Mouse (Mus musculus) right cerebral cortex, postnatal 14 days (tissue): ENCODE measurements around the gene Sec16a.

ENCODE experiments used
- DNase-seq: peaks from one replicate; pipeline ENCODE4 v3.0.0; 2022

Sec16a gene

DNA sequence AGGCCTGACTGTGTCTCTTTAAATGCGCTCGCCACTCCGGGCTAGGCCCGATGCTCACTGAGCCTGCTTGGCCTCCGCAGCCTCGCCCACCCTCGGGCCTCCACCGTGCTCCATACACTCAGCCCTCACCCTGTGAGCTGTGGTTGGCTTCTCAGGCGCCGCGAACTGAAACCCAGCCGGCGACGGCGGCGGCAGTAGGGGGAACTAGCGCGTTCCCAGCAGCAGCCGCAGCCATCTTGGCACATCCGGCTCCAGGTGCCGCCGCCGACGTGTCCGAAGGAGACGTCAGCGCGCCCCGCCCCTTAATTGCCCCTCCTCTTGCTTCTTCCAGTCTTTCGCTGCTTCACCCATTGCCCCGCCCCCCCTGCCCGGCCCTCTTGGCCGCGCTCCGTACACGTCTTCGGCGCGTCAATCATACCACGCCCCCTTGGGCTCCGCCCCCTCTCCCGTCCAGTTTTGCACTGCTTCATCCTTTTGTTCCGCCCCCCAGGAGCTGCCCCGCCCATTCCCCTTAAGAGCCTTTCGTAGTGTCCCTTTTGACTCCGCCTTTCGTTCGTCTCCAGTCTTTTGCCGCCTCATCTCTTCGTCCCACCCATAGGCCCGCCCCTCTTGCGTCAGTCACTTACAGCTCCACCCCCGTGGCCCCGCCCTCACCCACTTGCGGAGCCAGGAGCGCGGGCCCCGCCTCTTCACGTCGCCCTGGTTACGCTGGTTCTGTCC, at the start of gene Sec16a:
Gene Sec16a, minus strand, starts transcription at position 271 of the 720 bp plus-strand sequence.
- DNase-seq: peak; percentile 100

DNA sequence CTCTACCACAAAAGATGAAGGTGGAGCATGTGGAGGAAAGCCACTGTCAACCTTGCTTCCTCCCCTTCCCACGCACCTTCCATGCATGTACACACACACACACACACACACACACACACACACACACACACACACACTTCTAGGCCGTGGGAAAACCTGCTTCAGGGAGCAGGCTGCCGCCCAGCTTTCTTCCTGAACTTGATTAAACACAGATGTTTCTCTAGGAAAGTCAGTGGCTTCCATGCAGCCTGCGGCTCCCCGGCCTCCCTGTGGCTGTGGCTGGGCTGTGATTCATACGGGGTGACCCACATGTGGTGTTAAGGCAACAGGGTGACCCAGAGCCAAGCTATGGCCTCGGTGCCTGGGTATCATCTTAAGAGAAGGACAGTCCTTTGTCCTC, 49.4 kb upstream of the Sec16a start:
- no peak for DNase-seq

DNA sequence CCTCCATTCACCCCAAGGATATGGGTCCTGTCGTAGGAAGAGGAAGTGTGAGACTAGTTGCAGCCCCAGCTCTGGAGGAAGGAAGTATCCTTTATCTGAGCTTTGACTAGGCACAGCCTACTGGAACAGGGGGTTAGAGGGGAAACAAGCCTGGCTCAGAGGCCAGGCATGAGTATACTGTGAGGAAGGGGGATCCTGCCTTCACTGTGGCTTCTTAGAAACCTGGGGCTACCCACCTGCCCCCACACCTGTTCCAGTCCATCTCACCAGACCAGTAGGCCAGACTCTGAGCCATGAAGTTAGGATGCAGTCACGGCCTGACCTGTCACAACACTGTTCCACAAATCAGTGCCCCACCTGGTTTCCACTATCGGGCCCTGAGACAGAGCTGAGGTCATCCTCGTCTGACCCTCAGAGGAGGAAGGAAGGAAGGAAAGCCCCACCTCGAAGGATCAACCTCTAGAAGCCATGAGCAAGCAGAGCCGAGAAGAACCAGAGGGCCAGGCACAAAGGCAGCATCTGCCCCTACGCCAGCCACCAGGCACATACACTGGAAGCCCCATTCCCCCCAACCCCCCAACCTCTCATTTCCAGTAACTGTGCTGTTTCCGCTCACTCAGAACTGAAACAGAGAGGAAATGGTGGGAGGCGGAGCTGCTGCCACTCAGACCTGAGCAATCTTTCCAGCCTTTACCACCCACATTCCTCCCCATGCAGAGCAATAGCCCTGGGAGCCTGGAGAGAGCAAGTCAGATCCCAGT, 48.2 kb upstream of the Sec16a start:
- DNase-seq: no peak

DNA sequence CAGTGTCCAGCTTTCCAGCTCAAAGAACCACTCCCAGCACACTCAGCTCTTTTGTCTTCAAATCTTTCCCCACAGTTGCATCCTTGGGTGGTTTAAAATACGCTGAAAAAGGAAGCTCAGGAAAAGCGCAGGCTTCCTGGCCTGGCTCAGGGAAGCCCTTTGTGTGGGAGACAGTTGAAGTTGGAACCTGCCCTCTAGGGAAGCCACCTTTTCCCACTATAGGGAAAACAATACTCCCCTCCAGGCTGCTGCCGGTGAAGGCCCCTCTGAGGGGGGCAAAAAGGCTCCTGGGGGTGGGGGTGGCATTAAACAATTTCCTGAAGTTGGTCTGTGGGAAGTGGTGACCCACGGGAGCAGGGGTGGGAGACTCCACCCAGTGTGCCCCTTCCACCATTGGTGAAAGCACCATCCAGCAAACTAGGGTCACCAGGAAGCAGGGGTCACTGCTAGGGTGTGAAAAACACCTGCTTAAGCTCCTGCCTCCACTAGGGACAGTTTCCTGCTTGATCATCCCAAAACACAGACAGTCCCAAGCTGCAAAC, 45.8 kb upstream of the Sec16a start:
- DNase-seq: no peak

DNA sequence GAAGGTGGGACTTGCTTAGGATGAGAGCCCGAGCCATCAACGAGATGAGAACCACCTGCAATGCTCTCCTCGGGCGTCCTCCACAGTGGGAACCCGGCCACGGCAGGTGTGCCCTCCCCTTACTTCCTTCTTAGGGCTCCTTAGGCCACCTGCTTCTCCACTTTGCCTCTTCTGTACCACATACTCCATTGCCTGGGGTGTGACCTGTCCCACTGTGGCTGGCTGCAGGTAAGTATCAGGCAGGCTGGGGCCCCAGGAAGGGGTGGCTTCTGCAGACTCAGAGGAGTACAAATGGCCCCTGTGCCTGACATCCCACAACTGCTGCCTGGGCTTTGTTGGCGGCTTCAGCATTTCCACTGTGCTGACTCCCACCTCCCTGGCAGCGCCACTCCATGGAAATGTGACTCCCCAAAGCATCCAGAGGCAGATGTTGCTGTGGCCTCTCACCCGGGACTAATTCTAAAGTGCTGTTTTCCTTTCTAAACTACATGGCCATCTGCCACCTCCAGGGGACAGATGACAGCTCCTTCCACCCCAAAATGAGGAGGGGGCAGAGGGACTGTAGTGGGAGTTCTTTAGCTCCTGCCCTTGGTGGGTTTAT, 43.6 kb upstream of the Sec16a start:
- DNase-seq: no peak

DNA sequence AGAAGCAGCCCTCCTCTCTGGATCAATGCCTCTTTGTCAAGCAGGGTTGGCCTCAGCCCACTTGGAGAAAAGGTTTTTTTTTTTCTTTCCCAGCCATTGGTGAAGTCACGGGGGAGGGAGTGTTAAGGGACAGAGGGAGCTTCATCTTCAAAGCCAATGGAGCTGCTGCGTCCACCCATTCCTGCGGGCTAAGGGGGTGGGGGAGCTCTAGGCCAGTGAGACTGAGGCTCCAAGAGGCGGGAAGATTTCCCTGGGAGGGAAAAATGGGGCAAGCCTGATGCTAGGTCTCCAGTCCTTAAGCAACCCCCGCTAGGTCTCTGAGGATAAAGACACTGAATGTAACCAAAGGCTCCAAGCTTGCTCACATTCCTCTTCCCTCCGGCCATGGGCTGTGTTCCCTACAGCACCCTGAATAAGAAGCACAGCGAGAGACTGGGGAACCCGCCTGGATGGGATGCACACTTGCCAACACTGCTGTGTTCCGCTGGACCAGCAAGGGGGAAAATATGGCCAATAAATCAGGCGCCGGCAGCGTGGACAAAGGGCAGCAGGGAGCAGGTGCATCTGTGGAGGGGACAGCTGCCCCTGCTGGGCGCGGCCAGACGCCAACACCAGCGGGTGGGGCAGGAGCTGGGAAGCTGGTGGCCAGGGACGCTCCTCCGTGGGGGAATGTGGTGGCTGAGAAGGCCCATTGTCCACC, 42.5 kb upstream of the Sec16a start:
- DNase-seq: peak; percentile 33

DNA sequence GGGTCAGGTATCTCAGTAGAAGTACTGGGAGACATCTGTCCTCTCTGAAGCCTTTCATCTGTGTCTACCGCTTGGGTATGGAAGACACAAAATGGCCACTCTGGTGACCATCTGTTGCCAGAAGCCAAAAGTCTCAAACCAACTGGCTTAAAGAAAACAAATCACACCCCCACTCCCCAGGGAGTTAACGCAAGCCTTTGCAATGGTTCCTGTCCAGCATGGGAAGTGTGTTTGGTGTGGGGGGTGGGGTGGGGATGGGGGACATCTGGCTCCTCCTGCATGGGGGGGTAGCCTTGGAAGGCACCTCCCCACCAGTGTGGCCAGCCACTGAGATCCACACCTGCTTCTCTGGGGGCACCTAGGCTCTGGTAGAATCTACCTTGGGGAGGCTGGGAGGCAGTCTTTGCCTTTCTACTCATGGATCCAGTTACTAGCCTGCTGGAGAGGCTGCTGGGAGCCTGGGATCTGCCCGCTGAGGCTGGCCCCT, 41.9 kb upstream of the Sec16a start:
- no peak for DNase-seq

- DNase-seq: no peak
Measured at GRCm38 (mm10) chr2:26486264-26486810, 41.3 kb upstream of the Sec16a start.

GRCm38 (mm10) chr2:26485710-26486109, 40.7 kb upstream of the Sec16a start:
- no peak for DNase-seq

DNA sequence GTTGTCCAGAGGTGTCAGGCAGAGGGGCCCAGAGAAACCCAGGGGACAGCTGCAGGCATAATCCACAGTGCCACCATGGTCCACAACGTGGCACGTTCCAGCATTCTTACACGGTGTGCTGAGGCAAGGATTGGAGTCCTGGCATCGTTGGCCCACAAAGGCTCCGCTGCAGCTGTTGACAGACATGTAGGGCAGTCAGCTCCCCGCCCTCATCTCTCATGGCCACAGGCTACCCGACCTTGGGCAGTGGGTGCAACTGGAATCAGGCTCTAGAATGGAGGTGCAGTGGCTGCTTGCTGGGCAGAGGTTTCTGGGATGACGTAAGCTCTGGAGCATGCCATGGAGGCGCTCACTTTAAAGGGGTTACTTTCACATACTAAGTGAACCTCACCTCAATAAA, 40.3 kb upstream of the Sec16a start:
- DNase-seq: no peak

- DNase-seq: no peak
Measured at GRCm38 (mm10) chr2:26484169-26484568, 39.2 kb upstream of the Sec16a start.

DNA sequence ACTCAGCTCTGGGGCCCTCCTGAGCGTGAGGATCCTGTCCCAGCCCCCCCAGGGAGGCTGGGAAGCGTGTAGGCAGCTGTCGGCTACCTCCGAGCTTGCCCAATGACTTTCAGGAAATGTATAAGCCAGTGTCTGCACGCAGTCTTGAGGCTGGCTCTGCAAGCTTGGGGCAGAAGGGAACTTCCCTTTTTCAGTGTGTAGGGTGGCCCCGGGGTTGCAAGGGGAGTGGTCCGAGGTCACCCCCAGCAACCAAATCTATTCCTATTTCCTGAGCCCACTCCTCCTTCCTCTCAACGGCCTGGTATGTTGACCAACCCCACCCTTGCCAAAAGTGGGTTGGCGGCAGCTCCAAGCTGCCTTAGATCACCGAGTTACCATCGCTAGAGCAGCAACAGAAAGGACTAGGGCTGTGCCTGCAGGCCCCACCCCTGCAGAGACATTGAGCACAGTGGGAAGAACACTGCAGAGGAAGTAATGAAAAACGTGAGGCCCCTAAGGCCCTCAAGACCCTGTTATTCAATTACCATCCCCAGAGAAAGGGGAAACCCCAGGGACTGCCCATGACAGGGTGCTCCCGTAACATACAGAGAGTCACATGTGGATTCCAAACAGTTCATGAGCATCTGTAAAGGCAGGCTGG, 38.3 kb upstream of the Sec16a start:
- no peak for DNase-seq

- no peak for DNase-seq
Measured at GRCm38 (mm10) chr2:26482824-26483223, 37.8 kb upstream of the Sec16a start.

DNA sequence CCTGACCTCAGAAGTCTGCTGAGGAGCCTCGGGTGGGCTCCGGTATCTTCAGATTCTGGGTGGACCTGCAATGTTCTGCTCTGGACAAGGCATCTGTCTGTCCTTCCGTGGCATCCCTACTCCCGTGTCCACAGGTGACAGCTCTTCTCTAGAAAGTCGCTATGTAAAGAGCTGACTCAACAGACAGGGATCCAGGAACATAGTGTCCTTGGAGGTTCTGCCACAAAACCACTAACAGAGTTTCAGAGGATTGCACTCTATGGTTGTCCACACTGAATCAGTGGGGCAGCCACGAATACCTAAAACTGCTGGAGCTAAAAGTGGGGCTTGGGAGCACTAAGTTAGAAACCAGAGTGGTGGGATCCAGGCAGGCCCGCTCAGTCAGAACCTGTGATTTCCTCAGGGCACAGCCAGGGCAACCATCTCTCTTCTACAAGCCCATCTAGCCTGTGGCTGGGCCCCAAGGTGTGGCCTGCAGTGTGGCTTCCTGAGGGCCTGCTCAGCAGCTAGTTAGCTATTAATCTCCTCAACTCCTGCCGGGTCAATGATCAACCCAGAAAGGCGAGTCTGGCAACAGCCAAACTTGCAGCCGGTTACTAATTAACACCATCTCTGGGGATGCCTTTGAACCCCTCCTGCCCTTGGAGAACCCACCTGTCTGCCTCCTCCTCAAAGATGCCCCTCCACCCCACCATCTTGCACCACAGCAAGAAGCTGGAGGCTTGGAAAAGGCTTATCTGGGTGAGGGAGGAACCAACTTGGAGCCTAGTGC, 36.9 kb upstream of the Sec16a start:
- no peak for DNase-seq

- DNase-seq: no peak
Measured at GRCm38 (mm10) chr2:26480911-26481310, 35.9 kb upstream of the Sec16a start.

- no peak for DNase-seq
Measured at GRCm38 (mm10) chr2:26478685-26479205, 33.7 kb upstream of the Sec16a start.

GRCm38 (mm10) chr2:26477911-26478310, 32.9 kb upstream of the Sec16a start:
- no peak for DNase-seq

- DNase-seq: no peak
Measured at GRCm38 (mm10) chr2:26475505-26476430, 30.8 kb upstream of the Sec16a start.

- DNase-seq: no peak
Measured at GRCm38 (mm10) chr2:26474789-26475504, 29.9 kb upstream of the Sec16a start.
